Mouse (Mus musculus) heart, postnatal 0 days (tissue): ENCODE results near the gene Gm9903.

Experiments
- CTCF ChIP-seq: IDR thresholded peaks from 2 replicates; pipeline ENCODE4 v1.5.1; 2016; ENCODE audit warnings: antibody characterized with exemption, control low read depth, low read depth
- EP300 ChIP-seq: IDR thresholded peaks from 2 replicates; pipeline ENCODE4 v1.6.1; 2016; ENCODE audit warnings: antibody characterized with exemption, low read depth

GRCm38 (mm10) chr5:33674439-33674838 is 44.7 kb downstream of the Gm9903 start:
- no peak for TF ChIP-seq CTCF
- no peak for TF ChIP-seq EP300
